Mouse (Mus musculus): ENCODE data around the gene Scg3.
"Not testable (repeated sequence)": the region's sequence is repeated elsewhere in the genome, so short reads cannot be mapped to it uniquely, and the experiment has no call there.

The Scg3 gene

DNA sequence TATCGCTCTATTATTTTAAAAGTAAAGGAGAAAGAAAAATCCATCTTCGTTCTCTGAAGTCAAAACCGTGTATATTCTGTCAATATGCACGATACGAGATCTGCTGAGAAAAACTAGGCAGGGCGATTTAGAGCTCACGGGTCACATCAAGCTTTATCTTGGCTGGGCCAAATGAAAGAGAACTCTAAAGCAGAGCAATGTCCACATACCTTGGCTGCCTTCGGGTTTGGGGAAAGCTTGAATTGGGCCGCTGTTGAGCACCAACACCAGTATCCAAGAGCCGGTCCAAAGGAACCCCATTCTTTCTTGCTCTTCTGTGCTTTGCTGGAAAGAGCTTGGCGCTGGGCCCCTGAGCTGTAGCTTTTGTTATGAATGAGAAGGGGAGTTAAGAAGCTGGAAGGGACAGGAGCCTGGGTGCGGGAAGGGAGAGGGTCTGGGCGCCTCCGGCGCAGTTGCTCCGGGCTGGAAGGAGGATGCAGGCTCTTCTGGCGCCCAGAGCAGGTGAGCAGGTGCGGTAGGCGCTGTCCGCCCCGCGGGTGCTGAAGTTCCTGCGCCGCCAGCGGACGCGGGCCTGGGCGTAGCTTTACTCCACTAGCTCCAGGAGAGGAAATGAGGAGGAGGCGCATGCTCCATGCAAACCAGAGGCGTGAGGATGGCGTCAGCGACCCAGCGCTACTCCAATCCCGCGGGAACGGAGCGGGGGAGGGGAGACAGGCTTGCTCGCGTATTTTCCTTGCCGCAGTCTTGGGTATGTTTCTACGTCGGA is at the start of gene Scg3:
TSS of gene Scg3 (minus strand) at position 631 of the 766 bp plus-strand sequence.
- peak; percentile 90 to 91 for DNase-seq (ENCODE audit: low spot score in 2 of 2)

GRCm38 (mm10) chr9:75719952-75720687 is 36.3 kb upstream of the Scg3 start:
- DNase-seq (ENCODE audit: low spot score in 2 of 2) = peak; percentile 17 to 29

DNA sequence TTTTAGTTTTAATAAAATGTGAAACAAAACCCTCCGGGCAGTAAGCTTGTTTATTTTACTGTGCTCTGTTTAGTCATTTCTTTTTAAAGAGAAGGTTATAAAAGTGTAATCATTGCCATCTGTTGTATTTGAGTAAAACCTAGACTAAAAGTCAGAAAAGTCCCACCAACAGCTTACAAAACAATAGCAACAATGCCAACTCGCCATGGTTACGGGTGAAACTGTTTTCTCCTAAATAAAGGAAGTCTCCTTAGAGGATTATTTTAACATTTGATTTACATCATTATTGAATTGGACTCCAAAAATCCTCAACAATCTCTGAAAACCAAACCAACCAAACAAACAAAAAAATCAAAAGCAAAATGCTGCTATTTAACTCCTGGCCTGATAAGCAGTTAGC is 35.6 kb upstream of the Scg3 start:
- DNase-seq (ENCODE audit: low spot score in 2 of 2) = no peak

DNA sequence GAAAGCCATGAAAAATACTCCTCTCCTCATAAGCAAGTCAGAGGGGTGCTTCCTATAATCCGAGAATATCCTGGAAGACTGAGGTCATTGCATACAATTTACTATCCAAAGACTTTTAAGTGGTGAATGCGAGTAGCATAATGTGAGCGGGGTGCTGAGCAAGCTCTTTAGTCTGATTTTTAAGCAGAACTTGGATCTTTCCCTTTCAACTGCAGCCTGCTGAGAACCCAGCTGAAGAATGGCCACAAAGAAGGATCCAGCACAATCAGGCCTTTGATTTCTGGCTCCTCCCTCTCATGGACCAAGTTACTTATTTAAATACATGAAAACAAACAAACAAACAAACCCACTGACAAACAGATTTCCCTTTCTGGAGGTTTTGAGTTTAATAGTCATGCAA is 916 bp upstream of the Scg3 start:
- DNase-seq (ENCODE audit: low spot score in 2 of 2) = no peak

- DNase-seq (ENCODE audit: low spot score in 2 of 2) = no peak
Measured at GRCm38 (mm10) chr9:75684292-75684691, 436 bp upstream of the Scg3 start.

GRCm38 (mm10) chr9:75680606-75681005 is 3.2 kb downstream of the Scg3 start:
- no peak for DNase-seq (ENCODE audit: low spot score in 2 of 2)

- no peak for DNase-seq (ENCODE audit: low spot score in 2 of 2)
Measured at GRCm38 (mm10) chr9:75679629-75680028, 4.2 kb downstream of the Scg3 start.

- no peak for DNase-seq (ENCODE audit: low spot score in 2 of 2)
Measured at GRCm38 (mm10) chr9:75678341-75678740, 5.5 kb downstream of the Scg3 start.

- DNase-seq (ENCODE audit: low spot score in 2 of 2) = peak in 1 of 2 experiments; percentile 25
Measured at GRCm38 (mm10) chr9:75676226-75676625, 7.6 kb downstream of the Scg3 start.

DNA sequence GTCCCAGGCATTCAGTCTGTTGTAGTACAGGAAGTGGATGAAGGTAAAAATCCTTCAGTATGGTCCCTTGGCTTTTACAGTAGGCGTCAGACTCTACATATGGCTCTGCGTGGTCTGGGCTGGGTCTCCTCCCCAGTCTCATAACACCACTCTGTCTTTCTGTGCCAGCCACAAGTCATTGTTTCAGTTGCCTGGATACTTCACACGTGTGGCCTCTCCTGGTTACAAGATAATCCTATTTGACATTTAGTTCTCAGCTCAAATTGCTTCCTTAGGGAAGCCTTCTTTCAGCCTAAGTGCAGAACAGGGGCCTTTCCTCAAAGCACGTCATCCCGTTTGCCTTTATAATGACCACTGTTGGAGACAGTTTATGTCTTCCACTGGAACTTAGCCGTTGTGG is 11.1 kb downstream of the Scg3 start:
- no peak for DNase-seq (ENCODE audit: low spot score in 2 of 2)

DNA sequence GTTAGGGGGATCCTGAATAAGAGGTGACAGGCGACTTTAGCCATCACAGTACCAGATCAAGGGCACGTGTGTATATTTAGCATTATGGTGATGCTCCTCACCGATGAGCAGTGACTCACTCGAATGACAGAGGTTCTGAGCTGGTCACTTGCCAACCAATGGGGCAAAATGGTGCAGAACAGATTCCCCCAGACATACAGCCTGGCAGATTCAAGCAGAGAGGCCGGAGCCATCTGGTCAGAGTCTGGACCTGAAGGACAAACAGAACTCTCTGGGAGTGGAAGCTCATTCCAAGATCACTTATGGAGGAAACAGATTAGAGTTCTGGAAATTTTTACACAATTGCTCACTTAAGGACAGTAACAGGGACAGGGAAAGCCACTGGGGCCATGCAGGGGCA is 17.2 kb downstream of the Scg3 start:
- no peak for DNase-seq (ENCODE audit: low spot score in 2 of 2)

- DNase-seq (ENCODE audit: low spot score in 2 of 2) = no peak
Measured at GRCm38 (mm10) chr9:75665364-75665763, 18.5 kb downstream of the Scg3 start.

- DNase-seq (ENCODE audit: low spot score in 2 of 2) = peak in 1 of 2 experiments; percentile 38
Measured at GRCm38 (mm10) chr9:75660917-75661316, 22.9 kb downstream of the Scg3 start.

- DNase-seq (ENCODE audit: low spot score in 2 of 2) = not testable (repeated sequence)
Measured at GRCm38 (mm10) chr9:75656456-75656855, 27.4 kb downstream of the Scg3 start.

DNA sequence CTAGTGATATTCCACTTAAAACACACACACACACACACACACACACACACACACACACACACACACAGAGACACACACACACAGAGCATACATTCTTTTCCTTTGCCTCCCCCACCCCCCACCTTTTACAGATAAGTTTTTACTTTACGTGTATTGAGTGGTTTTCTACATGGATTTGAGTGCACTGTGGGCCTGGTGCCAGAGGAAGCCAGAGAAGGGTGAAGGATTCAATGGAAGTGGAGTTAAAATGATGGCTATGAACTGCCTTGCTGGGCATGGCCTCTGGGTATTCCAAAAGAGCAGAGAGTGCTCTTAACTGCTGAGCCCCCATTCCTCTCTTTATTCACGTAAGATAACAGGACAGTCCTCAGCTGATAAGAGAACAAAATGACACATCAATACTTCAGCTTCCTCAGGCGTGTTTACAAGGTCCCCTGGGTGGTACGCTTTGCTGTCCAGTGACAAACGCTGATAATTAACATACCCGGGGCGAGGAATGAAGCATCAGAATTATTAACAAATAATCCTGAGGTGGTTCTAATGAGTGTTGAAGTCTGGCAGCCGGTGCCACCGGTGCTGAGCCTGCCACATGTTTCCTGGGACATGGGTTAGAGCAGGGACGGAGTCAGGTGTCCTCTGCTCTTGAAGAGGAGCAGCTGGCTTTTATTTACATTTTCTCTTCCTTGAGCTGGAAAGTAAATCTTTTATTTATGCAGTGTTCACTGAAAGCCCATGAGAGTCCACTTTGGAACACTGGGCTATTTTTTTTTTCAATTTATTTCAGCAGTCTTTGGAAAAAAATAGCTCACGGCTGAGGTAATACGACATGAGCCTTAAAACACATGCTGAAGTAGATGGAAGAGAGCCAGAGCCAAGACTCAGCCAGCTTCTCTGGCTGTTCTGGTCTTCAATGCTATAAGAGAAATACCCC is 29.6 kb downstream of the Scg3 start:
- DNase-seq (ENCODE audit: low spot score in 2 of 2) = no peak

DNA sequence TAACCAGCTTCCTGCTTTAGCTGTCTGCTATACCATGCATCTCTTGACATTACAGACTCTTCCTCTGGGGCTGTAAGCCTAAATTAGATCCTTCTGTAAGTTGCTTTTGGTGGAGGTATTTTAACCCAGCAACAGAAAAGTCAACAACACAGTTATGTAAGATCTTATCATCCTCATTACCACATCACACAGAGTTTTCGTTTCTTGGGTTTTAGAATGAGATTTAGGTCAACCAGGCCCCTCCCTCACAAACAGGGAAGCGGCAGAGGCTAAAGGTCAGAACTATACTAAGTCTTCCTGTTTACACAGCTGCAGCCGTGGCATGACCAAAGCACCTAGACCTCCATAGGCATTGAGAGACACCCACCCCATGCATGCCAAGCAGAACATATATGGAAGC is 38.5 kb downstream of the Scg3 start:
- no peak for DNase-seq (ENCODE audit: low spot score in 2 of 2)

GRCm38 (mm10) chr9:75634226-75634625 is 49.6 kb downstream of the Scg3 start:
- no peak for DNase-seq (ENCODE audit: low spot score in 2 of 2)

DNA sequence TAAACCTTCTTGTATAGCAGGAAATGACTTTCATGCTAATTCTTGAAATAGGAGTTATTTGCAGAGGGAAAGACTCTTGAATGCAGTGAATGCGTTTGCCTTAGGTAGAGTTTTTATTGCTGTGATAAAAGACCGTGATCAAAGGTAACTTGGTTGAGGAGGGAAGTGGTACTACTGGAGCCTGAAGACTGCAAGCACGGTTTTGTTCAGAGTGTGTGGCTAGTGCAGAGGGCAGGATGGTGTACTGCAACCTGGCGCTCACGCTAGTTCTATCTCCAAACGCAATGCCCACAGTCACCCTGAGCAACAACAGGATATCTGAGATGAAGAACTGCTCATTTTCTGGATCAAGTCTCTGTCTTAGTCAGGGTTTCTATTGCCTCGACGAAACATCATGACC is 50.3 kb downstream of the Scg3 start:
- DNase-seq (ENCODE audit: low spot score in 2 of 2) = no peak

- no peak for DNase-seq (ENCODE audit: low spot score in 2 of 2)
Measured at GRCm38 (mm10) chr9:75632902-75633301, 51.0 kb downstream of the Scg3 start.

DNA sequence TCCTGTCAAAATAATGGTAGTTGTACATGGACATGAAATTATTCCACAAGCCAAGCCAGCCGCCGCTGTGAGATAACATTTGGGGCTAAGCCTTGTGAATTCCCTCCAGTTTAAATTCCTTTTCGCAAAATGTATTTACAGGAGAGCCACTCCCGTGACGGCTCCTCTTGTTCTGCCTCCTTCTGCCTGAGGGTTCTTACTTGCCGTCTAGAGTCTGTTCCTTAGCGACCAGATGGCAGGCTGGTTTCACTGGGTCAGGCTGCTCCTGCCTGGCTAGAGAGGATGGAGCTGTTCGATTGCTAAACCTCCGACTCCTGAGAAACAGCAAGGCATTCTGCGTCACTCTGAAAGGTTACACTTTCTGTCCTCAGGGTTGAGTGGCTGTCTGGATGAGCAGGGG is 51.7 kb downstream of the Scg3 start:
- DNase-seq (ENCODE audit: low spot score in 2 of 2) = no peak

DNA sequence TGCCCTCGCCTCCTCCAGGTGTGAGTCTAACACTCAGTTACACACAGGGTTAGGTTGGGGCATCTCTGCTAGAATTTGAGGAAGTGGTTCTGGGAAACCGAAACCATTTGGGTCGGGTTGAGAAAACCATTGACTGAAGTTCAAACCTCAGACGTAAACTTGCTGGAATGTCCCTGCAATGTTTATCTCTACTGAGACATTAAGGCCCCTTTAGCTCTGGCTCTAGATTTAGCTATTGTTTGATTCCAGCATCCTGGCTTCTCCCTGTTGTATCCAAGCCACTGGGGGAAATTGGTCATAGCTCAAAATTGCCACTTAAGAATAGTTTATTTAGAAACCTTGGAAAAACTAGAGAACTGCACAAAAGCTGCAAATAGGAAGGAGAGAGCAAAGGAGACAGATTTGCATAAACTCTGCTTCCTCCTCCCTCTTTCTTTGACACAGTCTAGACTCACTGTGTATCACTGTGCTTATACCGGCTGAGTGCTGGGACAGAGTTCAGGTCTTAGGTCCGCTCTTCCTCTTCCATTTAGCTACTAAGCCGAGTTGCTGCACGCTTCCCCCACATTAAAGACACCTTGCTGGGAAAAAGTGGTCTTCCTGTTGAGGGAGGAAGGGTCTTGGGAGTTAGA is 52.9 kb downstream of the Scg3 start:
- no peak for DNase-seq (ENCODE audit: low spot score in 2 of 2)

DNA sequence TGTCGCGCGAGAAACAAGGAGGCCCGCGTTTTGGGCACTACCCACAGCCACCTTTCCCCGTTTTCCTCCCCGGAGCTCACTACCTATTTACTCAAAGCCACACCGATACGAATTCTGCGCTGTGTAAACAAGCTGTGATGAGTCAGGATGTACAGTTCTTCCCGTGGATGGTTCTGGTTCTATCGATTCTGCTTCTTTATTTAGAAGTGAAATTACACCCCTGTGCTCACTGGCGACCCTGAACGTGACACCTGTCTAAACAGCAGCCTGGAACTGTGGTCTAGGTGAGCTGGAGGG is 57.6 kb downstream of the Scg3 start:
- no peak for DNase-seq (ENCODE audit: low spot score in 2 of 2)
